Mouse (Mus musculus) thymus, adult 2 months (tissue): ENCODE data around the gene Keap1.

Experiments used
- CTCF ChIP-seq: fragments of 200-500 bp; IDR thresholded peaks from 2 replicates; pipeline ENCODE4 v1.5.1; 2012; ENCODE audit warnings: mild to moderate bottlenecking, control low read depth, low read length, moderate library complexity, borderline replicate concordance; ENCODE audit not compliant: control insufficient read depth, poor library complexity, insufficient read depth; ENCODE audit errors: extremely low read depth
- POLR2A ChIP-seq: fragments of 200-500 bp; IDR thresholded peaks from 2 replicates; pipeline ENCODE4 v1.6.1; 2012; ENCODE audit warnings: mild to moderate bottlenecking, low read length, control low read depth, moderate library complexity; ENCODE audit not compliant: control insufficient read depth, poor library complexity, insufficient read depth; ENCODE audit errors: extremely low read depth

- TF ChIP-seq CTCF (no peak), POLR2A (no peak)
These were observed 22.9 kb downstream of the Keap1 start for GRCm38 (mm10) chr9:21216050-21216841.
